Mouse (Mus musculus): ENCODE results near the gene Emg1. TPM values are rescaled to one million over a fixed set of nuclear protein-coding genes. Genes with fewer than 3 reads are reported as not detected.

Emg1 gene
- total RNA-seq, 4 experiments from 2014 or later, result 81.9 to 100.0 (median 86.2) TPM

DNA sequence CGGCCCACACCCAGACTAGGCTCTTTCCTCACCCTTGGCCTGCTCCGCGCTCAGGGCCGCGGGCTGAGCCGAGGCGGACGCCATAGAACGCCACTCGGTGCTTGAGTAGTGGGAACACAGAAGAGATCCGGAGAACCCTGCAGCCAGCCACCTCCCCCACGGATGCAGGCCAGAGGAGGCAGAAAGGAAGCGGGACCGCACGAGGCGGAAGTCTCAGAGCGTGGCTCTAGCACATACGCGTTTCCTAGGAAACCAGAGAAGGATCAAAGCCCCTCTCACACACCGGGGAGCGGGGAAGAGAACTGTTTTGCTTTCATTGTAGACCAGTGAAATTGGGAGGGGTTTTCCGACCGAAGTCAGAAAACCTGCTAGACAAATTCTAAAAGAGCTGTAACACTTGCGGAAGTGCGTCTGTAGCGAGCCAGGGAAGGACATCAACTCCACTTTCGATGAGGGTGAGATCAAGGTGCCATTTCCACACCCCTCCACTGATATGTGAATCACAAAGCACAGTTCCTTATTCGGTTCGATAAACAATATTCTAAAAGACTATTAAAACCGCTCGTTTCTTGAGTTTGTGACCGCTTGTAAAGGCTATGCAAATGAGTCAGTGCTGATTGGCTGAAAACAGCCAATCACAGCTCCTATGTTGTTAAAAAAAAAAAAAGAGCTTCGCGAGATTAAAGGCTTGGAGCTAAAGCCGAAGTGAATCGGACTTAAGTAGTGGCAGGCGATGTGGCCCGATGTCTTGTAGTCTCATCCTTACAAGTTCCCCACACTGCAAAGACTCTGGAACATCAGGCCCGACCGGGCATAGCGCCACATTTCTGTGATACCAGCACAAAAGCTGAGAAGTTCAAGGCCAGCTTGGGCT lies 29.1 kb upstream of the Emg1 start, which contains the start of gene Grcc10:
Gene Grcc10, minus strand, starts transcription at position 487 of the 874 bp plus-strand sequence.
- DNase-seq, result peak; percentile 87

DNA sequence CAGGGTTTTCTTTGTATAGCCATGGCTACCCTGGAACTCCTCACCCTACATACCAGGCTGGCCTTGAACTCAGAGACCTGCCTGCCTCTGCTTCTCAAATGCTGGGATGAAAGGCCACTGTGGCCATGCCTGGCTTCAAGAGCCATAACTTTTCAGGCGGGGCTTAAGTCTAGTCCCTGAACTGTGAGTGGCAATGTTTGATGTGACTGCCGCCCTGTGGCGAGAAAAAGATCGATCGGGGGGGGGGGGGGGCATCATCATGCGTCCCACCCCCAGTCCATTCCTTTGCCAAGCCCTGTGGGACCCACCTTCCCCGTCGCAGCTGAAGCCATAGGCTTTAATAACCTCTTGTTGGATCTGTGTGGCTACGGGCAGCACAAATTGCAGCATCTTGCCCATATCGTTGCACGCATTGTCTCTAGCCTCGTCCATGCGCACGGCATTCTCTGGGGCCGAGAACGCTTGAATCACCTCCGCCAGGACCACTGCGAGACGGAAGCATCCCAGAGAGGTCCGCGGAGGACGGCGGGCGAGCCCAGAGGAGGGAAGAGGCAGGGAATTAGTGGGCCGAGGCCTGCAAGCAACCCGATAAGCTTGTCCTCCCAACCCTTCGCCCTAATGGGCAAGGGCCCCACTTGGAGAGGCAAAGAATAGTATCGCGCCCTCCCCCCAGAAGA lies 28.4 kb upstream of the Emg1 start:
- DNase-seq, result peak; percentile 47

DNA sequence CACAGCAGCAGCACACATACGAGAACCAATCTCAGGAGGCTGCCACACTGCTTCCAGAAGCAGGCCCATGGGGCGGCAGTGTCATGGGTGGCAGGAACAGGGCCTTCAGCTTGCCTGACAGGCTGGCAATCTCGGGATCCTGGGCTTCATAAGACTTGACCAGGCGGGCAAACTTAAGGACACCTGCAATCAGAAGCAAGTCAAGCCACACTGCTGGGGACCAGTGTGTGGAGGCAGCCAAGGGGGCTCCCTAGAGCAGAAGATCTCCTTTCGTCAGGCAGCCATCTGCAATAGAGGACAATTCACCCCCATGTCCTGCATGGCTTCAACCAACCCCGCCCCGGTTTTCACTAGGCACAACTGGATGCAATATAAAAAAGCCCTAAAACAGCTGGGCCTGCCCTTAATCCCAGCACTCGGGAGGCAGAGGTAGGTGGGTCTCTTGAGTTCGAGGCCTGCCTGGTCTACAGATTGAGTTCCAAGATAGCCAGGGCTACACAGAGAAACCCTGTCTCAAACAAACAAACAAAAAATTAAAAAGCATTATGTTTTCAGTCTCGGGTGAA lies 27.3 kb upstream of the Emg1 start:
- DNase-seq, result no peak

GRCm38 (mm10) chr6:124738511-124739023 lies 26.6 kb upstream of the Emg1 start, which contains the start of gene Ptpn6:
TSS of gene Ptpn6 (minus strand) at chr6:124738714.
- no peak for DNase-seq

DNA sequence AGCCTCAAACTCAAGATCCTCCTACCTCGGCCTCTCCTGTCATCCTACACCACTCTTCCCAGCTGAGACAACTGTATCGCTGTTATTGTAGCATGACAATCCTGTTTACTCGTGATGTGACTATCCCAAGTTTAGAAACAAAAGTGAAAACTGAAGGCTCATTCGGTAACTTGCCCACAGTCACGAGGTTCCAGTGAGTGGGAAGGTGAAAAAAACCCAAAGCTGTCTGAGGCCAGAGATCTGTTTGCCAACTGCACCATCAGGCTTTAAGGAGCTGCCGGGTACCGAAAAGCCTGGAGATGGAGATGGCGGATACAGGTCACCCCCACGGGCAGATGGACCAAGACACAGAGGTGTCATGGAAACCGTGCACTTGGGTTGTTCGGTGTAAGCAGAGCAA lies 25.1 kb upstream of the Emg1 start:
- DNase-seq, result no peak

DNA sequence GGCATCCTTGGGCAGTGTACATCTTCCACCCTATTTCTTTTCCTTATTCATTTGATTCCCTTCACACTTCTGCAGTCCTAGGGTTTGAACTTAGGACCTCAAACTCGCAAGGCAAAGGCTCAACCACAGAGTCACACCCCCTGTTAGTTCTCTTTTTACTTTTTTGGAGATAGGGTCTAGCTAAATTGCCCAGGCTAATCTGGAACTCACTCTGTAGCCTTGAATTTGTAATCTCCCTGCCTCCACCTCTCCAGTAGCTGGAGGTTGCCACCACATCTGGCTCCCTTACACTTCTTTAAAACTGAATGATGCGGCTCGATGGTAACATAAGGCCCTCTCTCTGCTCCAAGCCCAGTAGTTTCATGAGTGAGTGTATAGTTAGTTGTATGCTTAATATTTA lies 22.4 kb upstream of the Emg1 start:
- no peak for DNase-seq

DNA sequence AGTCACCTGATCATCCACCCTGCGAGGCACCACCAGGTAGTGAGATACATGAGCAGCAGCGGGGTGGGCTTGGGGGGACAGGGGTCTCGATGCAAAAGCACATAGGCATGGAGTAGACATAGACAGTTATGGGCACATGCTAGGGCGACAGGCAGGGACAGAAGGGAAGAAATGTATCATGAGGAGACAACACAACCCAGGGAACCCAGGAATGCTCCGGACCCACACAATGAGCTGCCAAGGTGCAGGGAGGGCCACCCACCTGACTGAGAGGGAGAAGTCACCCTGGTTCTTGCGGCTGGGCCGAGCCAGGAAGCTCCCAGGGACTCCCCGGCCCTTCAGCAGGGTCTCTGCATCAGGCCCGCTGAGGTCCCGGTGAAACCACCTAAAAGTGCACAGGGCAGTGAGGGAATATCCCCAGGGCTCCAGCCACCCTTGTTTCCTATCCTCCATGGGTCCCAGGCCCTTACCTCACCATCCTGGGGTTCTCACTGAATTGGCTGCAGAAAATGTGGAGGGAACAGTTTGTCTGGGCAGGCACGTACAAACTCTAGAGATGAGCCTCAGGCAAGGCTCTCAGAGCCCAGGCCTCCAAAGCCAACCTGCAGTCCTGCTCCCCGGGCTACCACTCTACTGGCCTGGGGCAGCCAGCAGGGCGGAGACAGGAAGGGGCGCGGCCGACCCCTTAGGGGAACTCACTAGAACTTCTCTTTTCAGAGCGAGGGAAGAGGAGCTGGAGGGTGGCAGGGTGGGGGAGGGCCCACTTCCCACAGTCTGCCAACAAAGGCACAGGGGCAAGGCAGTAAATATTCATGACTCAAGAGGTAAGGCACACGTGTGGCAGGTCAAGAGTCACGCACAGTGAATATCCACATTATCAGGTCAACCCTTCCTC lies 20.7 kb upstream of the Emg1 start:
- DNase-seq, result no peak

DNA sequence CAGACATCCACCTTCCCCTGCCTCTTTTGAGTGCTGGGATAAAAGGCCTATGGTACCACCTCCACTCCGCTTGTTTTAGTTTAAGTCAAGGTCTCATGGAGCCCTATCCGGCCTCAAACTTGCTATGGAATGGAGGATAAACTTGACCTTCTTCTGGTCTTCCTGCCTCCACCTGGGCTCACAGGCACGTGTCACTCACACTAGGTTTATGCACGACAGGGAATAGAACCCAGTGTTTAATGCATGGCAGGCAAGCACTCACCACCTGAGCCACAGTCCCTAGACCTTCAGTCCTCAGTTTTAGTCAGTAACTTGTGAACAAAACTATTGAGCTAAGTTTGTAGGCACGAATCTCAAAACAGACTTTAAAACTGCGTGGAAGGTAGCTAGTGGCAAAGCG lies 19.1 kb upstream of the Emg1 start:
- DNase-seq, result no peak

- no peak for DNase-seq
These were observed 18.1 kb upstream of the Emg1 start for GRCm38 (mm10) chr6:124729850-124730705.

- peak; percentile 77 for DNase-seq
These were observed 16.6 kb upstream of the Emg1 start for GRCm38 (mm10) chr6:124728621-124729020.

DNA sequence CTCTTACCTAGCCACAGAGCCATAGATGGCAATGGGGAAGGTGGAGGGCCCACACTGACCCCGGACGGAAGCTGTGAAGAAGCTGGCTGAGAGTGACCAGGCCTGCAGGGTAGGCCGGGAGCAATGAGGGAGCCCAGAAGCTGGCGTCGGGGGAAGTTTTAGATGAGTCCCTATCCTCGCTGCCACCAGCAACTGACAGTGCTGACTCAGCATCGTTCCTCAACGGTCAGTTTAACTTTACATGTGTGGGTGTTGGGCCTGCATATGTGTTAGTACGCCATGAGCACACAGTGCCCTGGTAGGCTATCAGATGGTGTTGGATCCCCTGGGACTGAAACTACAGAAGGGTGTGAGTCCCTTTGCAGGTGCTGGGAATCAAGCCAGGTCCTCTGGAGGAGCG lies 12.5 kb upstream of the Emg1 start:
- DNase-seq, result no peak

GRCm38 (mm10) chr6:124723541-124723940 lies 11.6 kb upstream of the Emg1 start:
- no peak for DNase-seq

- no peak for DNase-seq
These were observed 11.0 kb upstream of the Emg1 start for GRCm38 (mm10) chr6:124722876-124723473.

GRCm38 (mm10) chr6:124720904-124721303 lies 8.9 kb upstream of the Emg1 start:
- DNase-seq, result no peak

GRCm38 (mm10) chr6:124719354-124719978 lies 7.5 kb upstream of the Emg1 start:
- DNase-seq, result no peak

- no peak for DNase-seq
These were observed 6.7 kb upstream of the Emg1 start for GRCm38 (mm10) chr6:124718703-124719102.

DNA sequence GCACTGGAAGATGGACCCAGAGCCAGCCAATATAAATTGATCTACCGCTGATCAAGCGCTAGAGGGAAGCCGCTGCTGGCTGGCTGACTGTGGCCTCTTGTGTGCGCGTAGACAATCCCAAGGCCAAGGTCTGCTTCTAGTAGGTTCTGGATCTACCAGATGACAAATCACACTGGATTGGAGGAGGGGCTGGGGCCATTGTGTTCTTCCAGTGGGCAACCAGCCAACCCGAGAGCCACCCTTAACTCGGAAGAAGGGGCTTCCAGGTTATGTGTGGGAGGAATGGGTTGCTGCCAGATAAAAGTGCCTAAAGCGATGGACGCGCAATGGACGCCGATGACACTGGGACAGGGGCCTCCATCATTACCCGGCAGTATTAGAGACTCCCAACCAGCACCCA lies 6.0 kb upstream of the Emg1 start:
- no peak for DNase-seq

DNA sequence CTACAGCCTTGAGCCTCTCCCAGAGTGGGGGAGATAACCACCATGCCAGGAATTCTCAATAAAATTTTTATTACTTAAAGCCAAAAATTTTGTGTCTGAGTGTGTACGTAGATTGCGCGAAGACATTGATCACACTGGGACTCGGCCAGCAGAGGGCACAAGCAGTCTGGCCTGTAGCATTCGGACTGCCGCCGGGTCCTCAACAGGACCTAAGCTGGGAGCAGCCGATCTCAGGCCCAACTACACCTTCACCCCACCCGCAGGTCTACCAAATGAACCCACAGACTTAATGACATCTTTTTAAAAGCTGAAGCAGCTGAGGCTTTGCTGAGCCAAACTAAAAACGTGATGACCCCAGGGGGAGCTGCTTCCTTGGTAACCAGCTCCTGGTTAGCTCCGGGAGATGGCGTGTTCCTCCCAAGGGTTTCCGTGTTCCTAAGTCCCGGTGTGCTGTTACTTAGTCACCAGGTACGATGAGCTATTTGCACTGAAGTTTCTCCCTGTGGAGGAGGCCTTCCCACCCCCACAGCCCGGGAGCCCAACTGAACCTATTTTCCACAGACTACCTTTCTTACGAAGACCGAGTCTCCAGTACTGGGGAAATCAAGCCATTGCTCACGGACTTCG lies 5.0 kb upstream of the Emg1 start:
- no peak for DNase-seq

GRCm38 (mm10) chr6:124712918-124713317 lies 940 bp upstream of the Emg1 start:
- no peak for DNase-seq

Measured in adrenal gland, adult 8-10 months (tissue).